Mouse (Mus musculus) ovary, postnatal 10 days (tissue): ENCODE data around the gene Il10rb.

Experiments used
- DNase-seq: peaks from one replicate; pipeline ENCODE4 v3.0.0; 2022; ENCODE audit warnings: low spot score

Gene Il10rb

GRCm38 (mm10) chr16:91450137-91451064 is 44.4 kb downstream of the Il10rb start:
- no peak for DNase-seq

- DNase-seq: no peak
Measured at GRCm38 (mm10) chr16:91451949-91452348, 46.0 kb downstream of the Il10rb start.

- DNase-seq: no peak
Measured at GRCm38 (mm10) chr16:91452363-91452896, 46.5 kb downstream of the Il10rb start.

GRCm38 (mm10) chr16:91455868-91456267 is 49.9 kb downstream of the Il10rb start:
- no peak for DNase-seq

- DNase-seq: no peak
Measured at GRCm38 (mm10) chr16:91458301-91458746, 52.4 kb downstream of the Il10rb start.

- no peak for DNase-seq
Measured at GRCm38 (mm10) chr16:91458976-91459375, 53.0 kb downstream of the Il10rb start.

- DNase-seq: no peak
Measured at GRCm38 (mm10) chr16:91459396-91459795, 53.4 kb downstream of the Il10rb start.

GRCm38 (mm10) chr16:91459841-91460370 is 53.9 kb downstream of the Il10rb start:
- DNase-seq: no peak

GRCm38 (mm10) chr16:91461066-91461638 is 55.2 kb downstream of the Il10rb start:
- DNase-seq: no peak

GRCm38 (mm10) chr16:91461773-91462181 is 55.8 kb downstream of the Il10rb start:
- DNase-seq: no peak

GRCm38 (mm10) chr16:91462644-91463043 is 56.7 kb downstream of the Il10rb start:
- DNase-seq: no peak

GRCm38 (mm10) chr16:91463400-91463799 is 57.4 kb downstream of the Il10rb start:
- DNase-seq: no peak

GRCm38 (mm10) chr16:91463836-91464400 is 58.0 kb downstream of the Il10rb start:
- DNase-seq: no peak

GRCm38 (mm10) chr16:91464594-91465504 is 58.9 kb downstream of the Il10rb start:
- DNase-seq: peak; percentile 61

- no peak for DNase-seq
Measured at GRCm38 (mm10) chr16:91465505-91466240, 59.7 kb downstream of the Il10rb start.

GRCm38 (mm10) chr16:91466566-91466965 is 60.6 kb downstream of the Il10rb start:
- no peak for DNase-seq

GRCm38 (mm10) chr16:91470470-91470869 is 64.5 kb downstream of the Il10rb start:
- no peak for DNase-seq

GRCm38 (mm10) chr16:91471481-91471880 is 65.5 kb downstream of the Il10rb start:
- no peak for DNase-seq
